Mouse (Mus musculus) urinary bladder, postnatal 4 days (tissue): Measurements from ENCODE around the gene Nr1h4.

Experiments used
- DNase-seq, 2 experiments: peaks; one replicate each; pipeline ENCODE4 v3.0.0; 2021 to 2022; ENCODE audit warnings: low spot score in 2 of 2

Nr1h4 gene

GRCm38 (mm10) chr10:89521790-89522431 is 11.5 kb downstream of the Nr1h4 start:
- DNase-seq, result no peak

- DNase-seq, result no peak
Measured at GRCm38 (mm10) chr10:89520381-89520780, 13.0 kb downstream of the Nr1h4 start.

- no peak for DNase-seq
Measured at GRCm38 (mm10) chr10:89519226-89519625, 14.2 kb downstream of the Nr1h4 start.

- no peak for DNase-seq
Measured at GRCm38 (mm10) chr10:89518365-89518764, 15.0 kb downstream of the Nr1h4 start.

- DNase-seq, result no peak
Measured at GRCm38 (mm10) chr10:89515813-89516212, 17.6 kb downstream of the Nr1h4 start.

GRCm38 (mm10) chr10:89512562-89512961 is 20.8 kb downstream of the Nr1h4 start:
- no peak for DNase-seq

- no peak for DNase-seq
Measured at GRCm38 (mm10) chr10:89510547-89510946, 22.8 kb downstream of the Nr1h4 start.

- DNase-seq, result no peak
Measured at GRCm38 (mm10) chr10:89508567-89508966, 24.8 kb downstream of the Nr1h4 start.

GRCm38 (mm10) chr10:89506479-89506878 is 26.9 kb downstream of the Nr1h4 start:
- DNase-seq, result no peak

GRCm38 (mm10) chr10:89505592-89505955 is 27.8 kb downstream of the Nr1h4 start:
- no peak for DNase-seq

GRCm38 (mm10) chr10:89504952-89505591 is 28.3 kb downstream of the Nr1h4 start:
- no peak for DNase-seq

GRCm38 (mm10) chr10:89502986-89503560 is 30.3 kb downstream of the Nr1h4 start:
- DNase-seq, result no peak

- no peak for DNase-seq
Measured at GRCm38 (mm10) chr10:89501902-89502301, 31.5 kb downstream of the Nr1h4 start.

- no peak for DNase-seq
Measured at GRCm38 (mm10) chr10:89495537-89495936, 37.8 kb downstream of the Nr1h4 start.

- no peak for DNase-seq
Measured at GRCm38 (mm10) chr10:89491321-89491720, 42.1 kb downstream of the Nr1h4 start.

- no peak for DNase-seq
Measured at GRCm38 (mm10) chr10:89490250-89490649, 43.1 kb downstream of the Nr1h4 start.

GRCm38 (mm10) chr10:89489459-89489858 is 43.9 kb downstream of the Nr1h4 start:
- no peak for DNase-seq

- no peak for DNase-seq
Measured at GRCm38 (mm10) chr10:89486995-89487742, 46.2 kb downstream of the Nr1h4 start.

- DNase-seq, result no peak
Measured at GRCm38 (mm10) chr10:89484907-89485306, 48.5 kb downstream of the Nr1h4 start.

GRCm38 (mm10) chr10:89483812-89484602 is 49.4 kb downstream of the Nr1h4 start:
- no peak for DNase-seq

GRCm38 (mm10) chr10:89483113-89483512 is 50.3 kb downstream of the Nr1h4 start:
- no peak for DNase-seq
